Mouse (Mus musculus) neural tube, embryonic 14.5 days (tissue): ENCODE data around the gene Prom2. TPM values are rescaled to one million over a fixed set of nuclear protein-coding genes. Genes with fewer than 3 reads are reported as not detected.

Experiments
- ATAC-seq: fragments of 200-750 bp; cut with Nextera tagmentation; 2 replicates; pipeline ENCODE4 v1.8.0; 2017; ENCODE audit warnings: low read depth, mild to moderate bottlenecking, moderate TSS enrichment, moderate library complexity
- H3K27ac ChIP-seq: fragments of 300-500 bp; sonication (generic); 2 replicates; pipeline ENCODE4 v1.5.1; 2014; ENCODE audit warnings: low read depth, mild to moderate bottlenecking, control low read depth, low read length, moderate library complexity, mixed read lengths
- H3K27me3 ChIP-seq: fragments of 300-500 bp; sonication (generic); 2 replicates; pipeline ENCODE4 v1.6.1; 2014; ENCODE audit warnings: low read length; ENCODE audit not compliant: control insufficient read depth, insufficient read depth
- H3K36me3 ChIP-seq: fragments of 300-500 bp; sonication (generic); 2 replicates; pipeline ENCODE4 v1.6.1; 2014; ENCODE audit warnings: low read length, mixed read lengths; ENCODE audit not compliant: control insufficient read depth, insufficient read depth
- H3K4me1 ChIP-seq: fragments of 300-500 bp; sonication (generic); 2 replicates; pipeline ENCODE4 v1.6.1; 2014; ENCODE audit warnings: low read length; ENCODE audit not compliant: control insufficient read depth, insufficient read depth
- H3K4me2 ChIP-seq: fragments of 300-500 bp; sonication (generic); 2 replicates; pipeline ENCODE4 v1.6.1; 2014; ENCODE audit warnings: mild to moderate bottlenecking, low read depth, low read length, control low read depth
- H3K4me3 ChIP-seq: fragments of 300-500 bp; sonication (generic); 2 replicates; pipeline ENCODE4 v1.5.1; 2014; ENCODE audit warnings: low read depth, low read length, control low read depth, mixed read lengths
- H3K9ac ChIP-seq: fragments of 300-500 bp; sonication (generic); replicated peaks from 2 replicates; pipeline ENCODE4 v1.6.1; 2014; ENCODE audit warnings: low read depth, mild to moderate bottlenecking, control low read depth, low read length, mixed read lengths
- H3K9me3 ChIP-seq: fragments of 300-500 bp; sonication (generic); 2 replicates; pipeline ENCODE4 v1.6.1; 2016; ENCODE audit warnings: low read length; ENCODE audit not compliant: control insufficient read depth
- WGBS: fragments of 180-500 bp; shearing (Covaris S2); extraction: QIAGEN DNeasy Blood & Tissue Kit; methylation state at CpG from one replicate; pipeline ENCODE4 v1.1.7; 2014; 5-methylcytosine and 5-hydroxymethylcytosine counted together
- polyA plus RNA-seq: library from polyadenylated mRNA; unstranded; fragments of >200 nt; fragmentation: Nextera tagmentation; extraction: Ambion mirVana; gene quantifications from 2 replicates; pipeline ENCODE4 v1.2.1, GENCODE M21; 2014

The Prom2 gene
- polyA plus RNA-seq, 1 experiment from 2014 or later: not detected

- no peak overlapping the region for H3K4me2 ChIP-seq
These were observed 22.0 kb downstream of the Prom2 start for GRCm38 (mm10) chr2:127519308-127519707.

GRCm38 (mm10) chr2:127518831-127519230 is 22.4 kb downstream of the Prom2 start:
- no peak overlapping the region for H3K9ac ChIP-seq
- no peaks in the 10 kb centered on the region for H3K9me3 ChIP-seq
- no peak overlapping the region for H3K4me2 ChIP-seq
- ATAC-seq: no peak
- no peaks in the 10 kb centered on the region for H3K27me3 ChIP-seq
- no peak overlapping the region for H3K4me3 ChIP-seq
- no peaks in the 10 kb centered on the region for H3K36me3 ChIP-seq
- WGBS: 75% methylated on average over 3 of the region's 3 CpGs
- no peak overlapping the region for H3K27ac ChIP-seq
- peaks cover 10% of the 10 kb centered on the region for H3K4me1 ChIP-seq

More at GRCm38 (mm10) chr2:127519308-127519707, 22.0 kb downstream of the Prom2 start:
- H3K27ac ChIP-seq: no peak overlapping the region
- H3K9me3 ChIP-seq: no peaks in the 10 kb centered on the region
- no peak overlapping the region for H3K9ac ChIP-seq
- 84% methylated on average over 5 of the region's 5 CpGs for WGBS
- H3K36me3 ChIP-seq: no peaks in the 10 kb centered on the region
- H3K4me1 ChIP-seq: peaks cover 10% of the 10 kb centered on the region
- no peak for ATAC-seq
- H3K4me3 ChIP-seq: no peak overlapping the region
- no peaks in the 10 kb centered on the region for H3K27me3 ChIP-seq

- ATAC-seq: no peak
- 51% methylated on average over 3 of the region's 3 CpGs for WGBS
- H3K36me3 ChIP-seq: no peaks in the 10 kb centered on the region
- no peak overlapping the region for H3K4me2 ChIP-seq
- H3K4me3 ChIP-seq: no peak overlapping the region
- peaks cover 10% of the 10 kb centered on the region for H3K4me1 ChIP-seq
- no peaks in the 10 kb centered on the region for H3K9me3 ChIP-seq
- no peaks in the 10 kb centered on the region for H3K27me3 ChIP-seq
- no peak overlapping the region for H3K27ac ChIP-seq
- no peak overlapping the region for H3K9ac ChIP-seq
These were observed 23.0 kb downstream of the Prom2 start for GRCm38 (mm10) chr2:127518273-127518672.

- no peak for ATAC-seq
- Histone ChIP-seq H3K4me1 (peaks cover 7% of the 10 kb centered on the region), H3K9me3 (no peaks in the 10 kb centered on the region), H3K9ac (no peak overlapping the region), H3K27me3 (no peaks in the 10 kb centered on the region), H3K36me3 (no peaks in the 10 kb centered on the region), H3K4me3 (no peak overlapping the region), H3K27ac (no peak overlapping the region), H3K4me2 (no peak overlapping the region)
- 65% methylated on average over 8 of the region's 8 CpGs for WGBS
These were observed 24.2 kb downstream of the Prom2 start for GRCm38 (mm10) chr2:127517081-127517480.

GRCm38 (mm10) chr2:127514380-127515124 is 26.7 kb downstream of the Prom2 start:
- Histone ChIP-seq H3K27me3 (no peaks in the 10 kb centered on the region), H3K9me3 (no peaks in the 10 kb centered on the region), H3K4me2 (no peak overlapping the region), H3K9ac (no peak overlapping the region), H3K36me3 (no peaks in the 10 kb centered on the region), H3K4me1 (no peaks in the 10 kb centered on the region), H3K27ac (no peak overlapping the region), H3K4me3 (no peak overlapping the region)
- ATAC-seq: no peak
- WGBS: 84% methylated on average over 9 of the region's 9 CpGs

GRCm38 (mm10) chr2:127513244-127513643 is 28.0 kb downstream of the Prom2 start:
- no peak overlapping the region for H3K4me3 ChIP-seq
- H3K36me3 ChIP-seq: no peaks in the 10 kb centered on the region
- H3K27me3 ChIP-seq: no peaks in the 10 kb centered on the region
- no peaks in the 10 kb centered on the region for H3K9me3 ChIP-seq
- H3K27ac ChIP-seq: no peak overlapping the region
- no peaks in the 10 kb centered on the region for H3K4me1 ChIP-seq
- WGBS: 73% methylated on average over 3 of the region's 3 CpGs
- no peak overlapping the region for H3K4me2 ChIP-seq
- no peak overlapping the region for H3K9ac ChIP-seq
- no peak for ATAC-seq

GRCm38 (mm10) chr2:127511426-127511825 is 29.8 kb downstream of the Prom2 start:
- Histone ChIP-seq H3K4me2 (no peak overlapping the region), H3K4me1 (0 out of 2 replicates have a peak, but pooled peaks cover 3% of the 10 kb centered on the region), H3K27ac (no peak overlapping the region), H3K36me3 (no peaks in the 10 kb centered on the region), H3K9ac (no peak overlapping the region), H3K9me3 (no peaks in the 10 kb centered on the region), H3K4me3 (no peak overlapping the region), H3K27me3 (no peaks in the 10 kb centered on the region)
- ATAC-seq: no peak
- 43% methylated on average over 4 of the region's 4 CpGs for WGBS

GRCm38 (mm10) chr2:127507967-127508660 is 33.2 kb downstream of the Prom2 start:
- ATAC-seq: no peak
- Histone ChIP-seq H3K9me3 (no peaks in the 10 kb centered on the region), H3K36me3 (no peaks in the 10 kb centered on the region), H3K4me1 (peaks cover 8% of the 10 kb centered on the region; the same call in 1 of the 2 replicates), H3K9ac (no peak overlapping the region), H3K4me2 (no peak overlapping the region), H3K27me3 (no peaks in the 10 kb centered on the region), H3K27ac (no peak overlapping the region), H3K4me3 (no peak overlapping the region)
- WGBS: 63% methylated on average over 7 of the region's 7 CpGs

GRCm38 (mm10) chr2:127507077-127507774 is 34.0 kb downstream of the Prom2 start:
- Histone ChIP-seq H3K4me2 (no peak overlapping the region), H3K27me3 (no peaks in the 10 kb centered on the region), H3K36me3 (no peaks in the 10 kb centered on the region), H3K4me3 (no peak overlapping the region), H3K9me3 (no peaks in the 10 kb centered on the region), H3K9ac (no peak overlapping the region), H3K27ac (no peak overlapping the region), H3K4me1 (peaks cover 8% of the 10 kb centered on the region; the same call in 1 of the 2 replicates)
- peak; percentile 69 for ATAC-seq
- WGBS: 34% methylated on average over 7 of the region's 7 CpGs
